ENCODE assay signal across 11 mouse cellular contexts in genomic region chr19:16167185-16167584, GRCm38 (mm10). TPM values are rescaled to one million over a fixed set of nuclear protein-coding genes. Genes with fewer than 3 reads are reported as not detected.
DNase-seq lines count a peak whose midpoint lies in the region; ATAC-seq and TF ChIP-seq lines count a peak whose summit lies in the region.
"Had no signal": no experiment of that assay in that cellular context is flagged by ENCODE, and none has a peak within 500 bp of the region (broad histone marks: within the 10 kb centered on the region; RNA-seq: fewer than 3 reads in every experiment).

No protein-coding gene starts in this region.

- no peak overlapping the region for H3K4me2 ChIP-seq in limb, embryonic 14.5 days (replicated peaks; ENCODE audit: low read depth, low read length, severe bottlenecking)

- H3K4me3 ChIP-seq in gastrocnemius, adult 2 months = no peak overlapping the region
- no peak overlapping the region for H3K4me3 ChIP-seq in limb, embryonic 14.5 days (replicated peaks; ENCODE audit: low read length)
- no peak overlapping the region for H3K4me3 ChIP-seq in limb, embryonic 10.5 days
- no peak overlapping the region for H3K4me3 ChIP-seq in cerebellum, adult 2 months (replicated peaks; ENCODE audit: insufficient read depth, low read depth, low read length)
- H3K4me3 ChIP-seq: midbrain, embryonic 10.5 days had no signal

- no peaks in the 10 kb centered on the region for H3K36me3 ChIP-seq in limb, embryonic 14.5 days (ENCODE audit: control insufficient read depth, insufficient read depth, low read length)
- no peaks in the 10 kb centered on the region for H3K36me3 ChIP-seq in limb, embryonic 10.5 days

- 69% methylated on average over 4 of the region's 4 CpGs for WGBS in limb, embryonic 14.5 days
- WGBS in limb, embryonic 10.5 days = 82% methylated on average over 4 of the region's 4 CpGs
- WGBS in cerebellum, adult 2 months = 4% methylated on average over 4 of the region's 4 CpGs

- H3K27me3 ChIP-seq in limb, embryonic 14.5 days (ENCODE audit: control insufficient read depth, insufficient read depth, low read length) = no peaks in the 10 kb centered on the region
- H3K27me3 ChIP-seq in limb, embryonic 10.5 days (ENCODE audit: low read depth, poor library complexity, severe bottlenecking) = no peaks in the 10 kb centered on the region
- no peaks in the 10 kb centered on the region for H3K27me3 ChIP-seq in cerebellum, adult 2 months (ENCODE audit: control insufficient read depth, insufficient read depth, low read length)
- H3K27me3 ChIP-seq: CH12.LX had no signal

- H3K27ac ChIP-seq in gastrocnemius, adult 2 months = peak overlapping the region; percentile 79
- H3K27ac ChIP-seq in limb, embryonic 14.5 days (replicated peaks; ENCODE audit: low read depth, low read length) = peak overlapping the region; percentile 14; the same call in 1 of the 2 replicates
- H3K27ac ChIP-seq in limb, embryonic 10.5 days = no peak overlapping the region
- no peak overlapping the region for H3K27ac ChIP-seq in cerebellum, adult 2 months (ENCODE audit: insufficient read depth, low read length)
- H3K27ac ChIP-seq: midbrain, embryonic 10.5 days had no signal

- intact Hi-C loops in gastrocnemius, adult 2 months (cut with DNase I) = no loop called here

- no peak for TF ChIP-seq POLR2A in limb, embryonic 14.5 days (IDR thresholded peaks at IDR 0.05; ENCODE audit: borderline replicate concordance, extremely low read depth, insufficient read depth, insufficient read length)
- no peak for TF ChIP-seq POLR2A in cerebellum, adult 2 months (IDR thresholded peaks at IDR 0.05; ENCODE audit: borderline replicate concordance, insufficient read depth, low read length)

- no peak for TF ChIP-seq CTCF in gastrocnemius, adult 2 months (IDR thresholded peaks at IDR 0.05)
- no peak for TF ChIP-seq CTCF in cerebellum, adult 2 months (IDR thresholded peaks at IDR 0.05; ENCODE audit: borderline replicate concordance, insufficient read depth, low read depth, low read length)

- H3K4me1 ChIP-seq in limb, embryonic 14.5 days (ENCODE audit: control insufficient read depth, insufficient read depth, low read length) = peaks cover 22% of the 10 kb centered on the region; the same call in 1 of the 2 replicates
- H3K4me1 ChIP-seq in limb, embryonic 10.5 days = peaks cover 30% of the 10 kb centered on the region
- H3K4me1 ChIP-seq in cerebellum, adult 2 months (ENCODE audit: control insufficient read depth, insufficient read depth, low read length) = peaks cover 13% of the 10 kb centered on the region

- no peak for DNase-seq in gastrocnemius, adult 2 months
- DNase-seq in gastrocnemius, adult 8-10 months (ENCODE audit: low spot score in 2 of 2) = no peak
- DNase-seq in limb, embryonic 14.5 days (ENCODE audit: low spot score) = no peak
- no peak for DNase-seq in limb, embryonic 10.5 days (ENCODE audit: low spot score)
- DNase-seq in cerebellum, adult 2 months = peak; percentile 68 to 89
- peak; percentile 54 to 84 for DNase-seq in layer of hippocampus, adult 18-20 months (ENCODE audit: low spot score in 2 of 2)
- DNase-seq in urinary bladder, postnatal 4 days (ENCODE audit: low spot score in 2 of 2) = no peak
- DNase-seq: retina, postnatal 1 day had no signal

- no peak overlapping the region for H3K9ac ChIP-seq in limb, embryonic 14.5 days (ENCODE audit: low read depth, low read length, severe bottlenecking)

- no peak for ATAC-seq in limb, embryonic 14.5 days (ENCODE audit: low FRiP score, low read depth)
- ATAC-seq in inflammation-experienced regulatory T-cells, adult 6 months = no peak

- H3K9me3 ChIP-seq in limb, embryonic 14.5 days (ENCODE audit: control insufficient read depth, low read length) = no peaks in the 10 kb centered on the region
- H3K9me3 ChIP-seq in limb, embryonic 10.5 days (replicated peaks) = no peaks in the 10 kb centered on the region
- H3K9me3 ChIP-seq: midbrain, embryonic 10.5 days had no signal

RNA-seq across cellular contexts. Expression of gene Gnaq, which starts 34.6 kb away (rescaled TPM):
- 10 to 100 TPM; 12.2 to 15.7 TPM for total RNA-seq in gastrocnemius, adult 2 months (2021)
- total RNA-seq in gastrocnemius, adult 8-10 months (2022) = 10 to 100 TPM; 11.1 to 15.0 (median 13.8) TPM
- 22.8 and 23.4 TPM in 2 replicates for polyA plus RNA-seq in limb, embryonic 14.5 days (2012; rRNA removed)
- polyA plus RNA-seq in limb, embryonic 14.5 days (2014; fragmentation: Nextera tagmentation; extraction: Ambion mirVana) = 16.6 and 18.2 TPM in 2 replicates
- 16.8 and 19.6 TPM in 2 replicates for polyA plus RNA-seq in limb, embryonic 10.5 days (2016; fragmentation: Nextera tagmentation; extraction: Ambion mirVana)
- polyA plus RNA-seq in cerebellum, adult 2 months (2012; rRNA removed) = 56.2 and 57.2 TPM in 2 replicates
- total RNA-seq in layer of hippocampus, adult 18-20 months (2021) = 100 to 1,000 TPM; 189 to 204 TPM
- polyA plus RNA-seq in inflammation-experienced regulatory T-cells, adult 6 months (2017; shearing (Covaris generic)) = 10 to 100 TPM; 17.5 to 40.9 (median 26.6) TPM

Comparison
In these comparisons a context has a peak if more than half of its experiments do, and no peak if none do; other contexts are left out.
1. H3K27ac ChIP-seq: peak in gastrocnemius, adult 2 months (single experiment) and limb, embryonic 14.5 days (single experiment); none in limb, embryonic 10.5 days (single experiment) and cerebellum, adult 2 months (single experiment).
2. DNase-seq: peak in cerebellum, adult 2 months (2 of 2) and layer of hippocampus, adult 18-20 months (2 of 2); none in gastrocnemius, adult 2 months (single experiment), gastrocnemius, adult 8-10 months (0 of 2), limb, embryonic 14.5 days (single experiment), limb, embryonic 10.5 days (single experiment) and urinary bladder, postnatal 4 days (0 of 2).